Comparison of ENCODE assay signal across 19 mouse cellular contexts in genomic region chr4:81530546-81530945, GRCm38 (mm10).
DNase-seq lines count a peak whose midpoint lies in the region; ATAC-seq lines count a peak whose summit lies in the region.
"Had no signal": no experiment of that assay in that cellular context is flagged by ENCODE, and none has a peak within 500 bp of the region (broad histone marks: within the 10 kb centered on the region; RNA-seq: fewer than 3 reads in every experiment).

No protein-coding gene starts in this region.

- H3K36me3 ChIP-seq in heart, embryonic 10.5 days = no peaks in the 10 kb centered on the region
- H3K36me3 ChIP-seq in kidney, embryonic 14.5 days (ENCODE audit: control insufficient read depth, insufficient read depth, low read length) = no peaks in the 10 kb centered on the region
- H3K36me3 ChIP-seq: embryonic facial prominence, embryonic 15.5 days; lung, embryonic 15.5 days; midbrain, embryonic 12.5 days had no signal

- no peak overlapping the region for H3K4me3 ChIP-seq in heart, embryonic 10.5 days
- no peak overlapping the region for H3K4me3 ChIP-seq in kidney, embryonic 14.5 days (ENCODE audit: low read length)
- H3K4me3 ChIP-seq: embryonic facial prominence, embryonic 15.5 days; forebrain, embryonic 13.5 days; lung, embryonic 15.5 days; midbrain, embryonic 12.5 days; myocyte had no signal

- H3K9me3 ChIP-seq in heart, embryonic 10.5 days = no peaks in the 10 kb centered on the region
- H3K9me3 ChIP-seq in kidney, embryonic 14.5 days (ENCODE audit: control insufficient read depth, low read length) = no peaks in the 10 kb centered on the region
- H3K9me3 ChIP-seq: embryonic facial prominence, embryonic 15.5 days; forebrain, embryonic 13.5 days; lung, embryonic 15.5 days; midbrain, embryonic 12.5 days had no signal

- H3K27me3 ChIP-seq in heart, embryonic 10.5 days (ENCODE audit: insufficient read depth, poor library complexity, severe bottlenecking) = no peaks in the 10 kb centered on the region
- no peaks in the 10 kb centered on the region for H3K27me3 ChIP-seq in kidney, embryonic 14.5 days (ENCODE audit: control insufficient read depth, insufficient read depth, low read length)
- H3K27me3 ChIP-seq: embryonic facial prominence, embryonic 15.5 days; forebrain, embryonic 13.5 days; lung, embryonic 15.5 days; midbrain, embryonic 12.5 days had no signal

- no peak overlapping the region for H3K9ac ChIP-seq in kidney, embryonic 14.5 days (ENCODE audit: low read depth, low read length)
- H3K9ac ChIP-seq: embryonic facial prominence, embryonic 15.5 days; forebrain, embryonic 13.5 days; lung, embryonic 15.5 days; midbrain, embryonic 12.5 days had no signal

- no peaks in the 10 kb centered on the region for H3K4me1 ChIP-seq in heart, embryonic 10.5 days
- 0 out of 2 replicates have a peak, but pooled peaks cover 4% of the 10 kb centered on the region for H3K4me1 ChIP-seq in kidney, embryonic 14.5 days (ENCODE audit: control insufficient read depth, insufficient read depth, low read length)
- H3K4me1 ChIP-seq: embryonic facial prominence, embryonic 15.5 days; forebrain, embryonic 13.5 days; lung, embryonic 15.5 days; midbrain, embryonic 12.5 days had no signal

- WGBS in heart, embryonic 10.5 days = 79% methylated on average over 2 of the region's 2 CpGs
- 95% methylated on average over 2 of the region's 2 CpGs for WGBS in kidney, embryonic 14.5 days

- DNase-seq in heart, adult 8-10 months (ENCODE audit: low spot score) = peak; percentile 40
- no peak for DNase-seq in heart, embryonic 10.5 days (ENCODE audit: low spot score)
- peak; percentile 39 for DNase-seq in fat pad, adult 2 months (ENCODE audit: extremely low read depth, low read depth, low spot score)
- DNase-seq in gastrocnemius, postnatal 25 days = peak; percentile 30
- DNase-seq in lung, postnatal 25 days (ENCODE audit: low spot score) = peak; percentile 22
- no peak for DNase-seq in neural tube, embryonic 10.5 days (ENCODE audit: extremely low spot score, low spot score)
- DNase-seq: cerebellum, adult 11-12 months; kidney, adult 18-20 months; kidney, postnatal 25 days; layer of hippocampus, adult 9-11 months; thymus, postnatal 4 days had no signal

- no peak overlapping the region for H3K4me2 ChIP-seq in kidney, embryonic 14.5 days (replicated peaks; ENCODE audit: low read depth, low read length)
- H3K4me2 ChIP-seq: embryonic facial prominence, embryonic 15.5 days; forebrain, embryonic 13.5 days; lung, embryonic 15.5 days; midbrain, embryonic 12.5 days had no signal

- ATAC-seq in kidney, embryonic 14.5 days (ENCODE audit: low FRiP score, low TSS enrichment) = no peak
- ATAC-seq: CD4-positive, CD25-positive, alpha-beta regulatory T cell, adult 4 months; forebrain, embryonic 13.5 days; hindbrain, embryonic 16.5 days had no signal

- no peak overlapping the region for H3K27ac ChIP-seq in heart, embryonic 10.5 days
- no peak overlapping the region for H3K27ac ChIP-seq in kidney, embryonic 14.5 days (ENCODE audit: low read depth, low read length)
- H3K27ac ChIP-seq: embryonic facial prominence, embryonic 15.5 days; forebrain, embryonic 13.5 days; lung, embryonic 15.5 days; midbrain, embryonic 12.5 days had no signal

Comparison
In these comparisons a context has a peak if more than half of its experiments do, and no peak if none do; other contexts are left out.
1. DNase-seq: peak in heart, adult 8-10 months (single experiment), fat pad, adult 2 months (single experiment), gastrocnemius, postnatal 25 days (single experiment) and lung, postnatal 25 days (single experiment); none in heart, embryonic 10.5 days (single experiment) and neural tube, embryonic 10.5 days (single experiment).